22 mouse cellular contexts compared by ENCODE assay signal in the genomic region with DNA sequence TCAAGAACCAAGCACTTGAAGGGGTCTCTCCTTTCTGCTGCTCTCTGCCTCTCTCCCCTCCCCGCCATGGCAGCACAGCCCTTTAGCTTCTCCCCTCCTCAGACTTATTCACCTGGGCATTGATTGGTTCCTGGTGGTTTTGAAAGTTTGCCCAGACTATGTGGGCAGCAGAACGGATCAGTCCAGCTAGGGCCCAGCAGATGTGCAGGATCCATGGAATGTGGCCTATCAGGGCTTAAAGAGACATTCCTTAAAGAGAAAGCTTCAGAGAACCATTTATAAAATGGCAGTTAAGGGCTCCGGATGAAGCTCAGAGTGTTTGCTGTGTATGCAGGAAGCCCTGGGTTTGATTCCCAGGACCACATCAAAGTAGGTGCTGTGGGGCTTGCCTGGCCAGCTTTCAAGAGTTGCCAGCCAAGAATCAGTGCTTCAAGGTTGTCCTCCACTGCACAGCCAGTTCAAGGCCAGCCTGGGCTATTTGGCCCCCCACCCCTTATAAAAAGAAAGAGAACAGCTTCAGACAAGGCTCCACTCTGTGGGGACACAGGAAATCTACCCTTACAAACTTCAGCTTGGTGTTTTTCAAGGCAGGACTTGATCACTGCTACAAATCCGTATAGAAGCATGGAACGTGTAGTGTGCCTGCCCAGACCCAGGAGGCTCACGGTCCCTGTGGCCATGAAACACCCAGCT. TPM values are rescaled to one million over a fixed set of nuclear protein-coding genes. Genes with fewer than 3 reads are reported as not detected.
DNase-seq lines count a peak whose midpoint lies in the region; ATAC-seq lines count a peak whose summit lies in the region.
"Had no signal": no experiment of that assay in that cellular context is flagged by ENCODE, and none has a peak within 500 bp of the region (broad histone marks: within the 10 kb centered on the region; RNA-seq: fewer than 3 reads in every experiment).

No protein-coding gene starts in this region.

- no peaks in the 10 kb centered on the region for H3K4me1 ChIP-seq in hindbrain, embryonic 12.5 days
- H3K4me1 ChIP-seq: embryonic facial prominence, embryonic 12.5 days; forebrain, embryonic 15.5 days had no signal

- WGBS in hindbrain, embryonic 12.5 days = 84% methylated on average over 6 of the region's 6 CpGs

- DNase-seq in adrenal gland, adult 2 months = peak; percentile 40
- no peak for DNase-seq in adrenal gland, postnatal 4 days (ENCODE audit: low spot score in 2 of 2)
- peak; percentile 51 for DNase-seq in 3T3-L1 (ENCODE audit: low read depth, low spot score)
- DNase-seq in adrenal gland, adult 8-10 months = peak; percentile 18
- peak; percentile 41 to 42 for DNase-seq in adrenal gland, postnatal 36 days
- DNase-seq in yolk sac, embryonic 10.5 days (ENCODE audit: low spot score) = no peak
- DNase-seq: cerebellum, adult 11-12 months; cerebellum, adult 9-10 months; cerebellum, postnatal 25 days; gastrocnemius, postnatal 36 days; heart, adult 18-20 months; heart, postnatal 14 days had no signal

- H3K27ac ChIP-seq in hindbrain, embryonic 12.5 days = no peak overlapping the region
- H3K27ac ChIP-seq: forebrain, embryonic 15.5 days; heart, embryonic 10.5 days; heart, embryonic 15.5 days; hindbrain, embryonic 14.5 days had no signal

- no peak for ATAC-seq in hindbrain, embryonic 12.5 days (ENCODE audit: low FRiP score)
- ATAC-seq: forebrain, embryonic 15.5 days; intestine, embryonic 16.5 days had no signal

- H3K27me3 ChIP-seq in hindbrain, embryonic 12.5 days = no peaks in the 10 kb centered on the region
- H3K27me3 ChIP-seq: embryonic facial prominence, embryonic 12.5 days; forebrain, embryonic 15.5 days; heart, embryonic 15.5 days had no signal

- no peak overlapping the region for H3K4me2 ChIP-seq in hindbrain, embryonic 12.5 days (replicated peaks)
- H3K4me2 ChIP-seq: embryonic facial prominence, embryonic 12.5 days; forebrain, embryonic 15.5 days; heart, embryonic 15.5 days; hindbrain, embryonic 14.5 days had no signal

- H3K36me3 ChIP-seq in hindbrain, embryonic 12.5 days = no peaks in the 10 kb centered on the region
- H3K36me3 ChIP-seq: embryonic facial prominence, embryonic 12.5 days; forebrain, embryonic 15.5 days; heart, embryonic 10.5 days; heart, embryonic 15.5 days had no signal

- H3K4me3 ChIP-seq in hindbrain, embryonic 12.5 days = no peak overlapping the region
- H3K4me3 ChIP-seq: embryonic facial prominence, embryonic 12.5 days; forebrain, embryonic 15.5 days; heart, embryonic 10.5 days; heart, embryonic 15.5 days had no signal

- no peak overlapping the region for H3K9ac ChIP-seq in hindbrain, embryonic 12.5 days
- H3K9ac ChIP-seq: embryonic facial prominence, embryonic 12.5 days; forebrain, embryonic 15.5 days; heart, embryonic 15.5 days; hindbrain, embryonic 14.5 days had no signal

- no peaks in the 10 kb centered on the region for H3K9me3 ChIP-seq in hindbrain, embryonic 12.5 days (replicated peaks)
- H3K9me3 ChIP-seq: embryonic facial prominence, embryonic 12.5 days; forebrain, embryonic 15.5 days; heart, embryonic 10.5 days; heart, embryonic 15.5 days had no signal

RNA-seq across cellular contexts. Expression of a gene that starts 33.8 kb away (rescaled TPM):
- 1 to 10 TPM in 1 of 2 experiments, under 1 TPM in 1; 0.81 to 3.1 TPM for total RNA-seq in adrenal gland, adult 2 months (2021)
- polyA plus RNA-seq in adrenal gland, adult 2 months (2012; rRNA removed) = 0.46 and 1.6 TPM in 2 replicates
- 1 to 10 TPM in 1 of 2 experiments, under 1 TPM in 1; 0.93 to 1.0 TPM for total RNA-seq in adrenal gland, postnatal 4 days (2021)
- total RNA-seq in adrenal gland, adult 8-10 months (2022) = 1 to 10 TPM; 2.6 to 5.4 (median 4.2) TPM
- under 1 TPM; 0.73 to 0.76 TPM for total RNA-seq in adrenal gland, postnatal 36 days (2021)
- polyA plus RNA-seq in hindbrain, embryonic 12.5 days (2016; fragmentation: Nextera tagmentation; extraction: Ambion mirVana) = 19.0 and 28.3 TPM in 2 replicates
- total RNA-seq: gastrocnemius, adult 8-10 months; gastrocnemius, postnatal 36 days; heart, adult 18-20 months; heart, postnatal 14 days; hematopoietic stem cell, adult 5-6 weeks had no signal
- polyA plus RNA-seq: heart, embryonic 10.5 days had no signal

RNA-seq across cellular contexts. Expression of a gene that starts 52.0 kb away (rescaled TPM):
- not detected for total RNA-seq in adrenal gland, adult 2 months (2021)
- 0.03 TPM in 1 of 2 replicates, not detected in the other for polyA plus RNA-seq in adrenal gland, adult 2 months (2012; rRNA removed)
- total RNA-seq in adrenal gland, postnatal 4 days (2021) = 1 to 10 TPM; 1.5 to 4.6 TPM
- total RNA-seq in adrenal gland, adult 8-10 months (2022) = under 1 TPM in 1 of 4 experiments, not detected in 3; 0.05 TPM
- total RNA-seq in adrenal gland, postnatal 36 days (2021) = under 1 TPM in 1 of 2 experiments, not detected in 1; 0.10 TPM
- polyA plus RNA-seq in hindbrain, embryonic 12.5 days (2016; fragmentation: Nextera tagmentation; extraction: Ambion mirVana) = 0.14 and 0.21 TPM in 2 replicates
- total RNA-seq: hematopoietic stem cell, adult 5-6 weeks had no signal
- polyA plus RNA-seq: forebrain, embryonic 11.5 days; forebrain, embryonic 15.5 days had no signal

Comparison
In these comparisons a context has a peak if more than half of its experiments do, and no peak if none do; other contexts are left out.
1. DNase-seq: peak in adrenal gland, adult 2 months (single experiment), 3T3-L1 (single experiment), adrenal gland, adult 8-10 months (single experiment) and adrenal gland, postnatal 36 days (2 of 2); none in adrenal gland, postnatal 4 days (0 of 2) and yolk sac, embryonic 10.5 days (single experiment).